7 mouse cellular contexts compared by ENCODE assay signal in genomic region chr15:25773711-25774513, GRCm38 (mm10).
A peak's percentile ranks its signal among the peaks of the same experiment; 100 is the strongest.
DNase-seq lines count a peak whose midpoint lies in the region; ATAC-seq lines count a peak whose summit lies in the region.

No protein-coding gene starts in this region.

- H3K9ac ChIP-seq in embryonic facial prominence, embryonic 13.5 days: peak overlapping the region; percentile 61
- H3K9ac ChIP-seq in heart, embryonic 13.5 days: peak overlapping the region; percentile 74
- peak overlapping the region; percentile 31; the same call in 1 of the 2 replicates for H3K9ac ChIP-seq in kidney, embryonic 15.5 days
- H3K9ac ChIP-seq in midbrain, embryonic 16.5 days (ENCODE audit: low read depth, low read length): no peak overlapping the region

- H3K4me3 ChIP-seq in embryonic facial prominence, embryonic 13.5 days: peak overlapping the region; percentile 38
- H3K4me3 ChIP-seq in heart, embryonic 13.5 days: peak overlapping the region; percentile 57
- H3K4me3 ChIP-seq in kidney, embryonic 15.5 days (replicated peaks): peak overlapping the region; percentile 44
- peak overlapping the region; percentile 32 for H3K4me3 ChIP-seq in midbrain, embryonic 16.5 days (ENCODE audit: low read depth, low read length)

- H3K4me2 ChIP-seq in embryonic facial prominence, embryonic 13.5 days: peak overlapping the region; percentile 63
- H3K4me2 ChIP-seq in heart, embryonic 13.5 days: peak overlapping the region; percentile 73
- H3K4me2 ChIP-seq in kidney, embryonic 15.5 days: peak overlapping the region; percentile 60
- H3K4me2 ChIP-seq in midbrain, embryonic 16.5 days (ENCODE audit: low read length): peak overlapping the region; percentile 60

- DNase-seq in adrenal gland, adult 18-20 months (ENCODE audit: low spot score in 2 of 2): peak; percentile 23 to 30
- DNase-seq in liver: peak; percentile 25
- peak; percentile 31 to 74 for DNase-seq in spleen, postnatal 4 days (ENCODE audit: low spot score in 2 of 2)

- no peaks in the 10 kb centered on the region for H3K9me3 ChIP-seq in embryonic facial prominence, embryonic 13.5 days
- H3K9me3 ChIP-seq in heart, embryonic 13.5 days: no peaks in the 10 kb centered on the region
- no peaks in the 10 kb centered on the region for H3K9me3 ChIP-seq in kidney, embryonic 15.5 days (replicated peaks)
- H3K9me3 ChIP-seq in midbrain, embryonic 16.5 days (replicated peaks; ENCODE audit: control insufficient read depth, low read length, poor library complexity, severe bottlenecking): no peaks in the 10 kb centered on the region

- peak; percentile 70 for ATAC-seq in embryonic facial prominence, embryonic 13.5 days (ENCODE audit: insufficient number of reproducible peaks, insufficient read depth, low FRiP score, low TSS enrichment, low read depth)
- no peak for ATAC-seq in heart, embryonic 13.5 days (ENCODE audit: extremely low read depth, insufficient number of reproducible peaks, low FRiP score, low TSS enrichment)
- peak; percentile 73 for ATAC-seq in kidney, embryonic 15.5 days (replicated peaks; ENCODE audit: low FRiP score)
- ATAC-seq in midbrain, embryonic 16.5 days: peak; percentile 82

- H3K27ac ChIP-seq in embryonic facial prominence, embryonic 13.5 days: peak overlapping the region; percentile 91
- peak overlapping the region; percentile 79 for H3K27ac ChIP-seq in heart, embryonic 13.5 days (replicated peaks)
- H3K27ac ChIP-seq in kidney, embryonic 15.5 days: peak overlapping the region; percentile 88
- peak overlapping the region; percentile 72 for H3K27ac ChIP-seq in midbrain, embryonic 16.5 days (ENCODE audit: low read length)

- WGBS in embryonic facial prominence, embryonic 13.5 days: 3% methylated on average over 21 of the region's 21 CpGs
- WGBS in heart, embryonic 13.5 days: 12% methylated on average over 21 of the region's 21 CpGs
- 7% methylated on average over 21 of the region's 21 CpGs for WGBS in kidney, embryonic 15.5 days
- WGBS in midbrain, embryonic 16.5 days: 2% methylated on average over 21 of the region's 21 CpGs

- peaks cover 36% of the 10 kb centered on the region for H3K4me1 ChIP-seq in embryonic facial prominence, embryonic 13.5 days
- H3K4me1 ChIP-seq in heart, embryonic 13.5 days: peaks cover 40% of the 10 kb centered on the region
- H3K4me1 ChIP-seq in kidney, embryonic 15.5 days: peaks cover 45% of the 10 kb centered on the region
- peaks cover 37% of the 10 kb centered on the region for H3K4me1 ChIP-seq in midbrain, embryonic 16.5 days (ENCODE audit: control insufficient read depth, insufficient read depth, low read length)

- H3K36me3 ChIP-seq in embryonic facial prominence, embryonic 13.5 days: peaks cover 23% of the 10 kb centered on the region
- peaks cover 19% of the 10 kb centered on the region for H3K36me3 ChIP-seq in heart, embryonic 13.5 days
- peaks cover 28% of the 10 kb centered on the region for H3K36me3 ChIP-seq in kidney, embryonic 15.5 days
- H3K36me3 ChIP-seq in midbrain, embryonic 16.5 days (ENCODE audit: control insufficient read depth, insufficient read depth, low read length): no peaks in the 10 kb centered on the region

- H3K27me3 ChIP-seq in embryonic facial prominence, embryonic 13.5 days: no peaks in the 10 kb centered on the region
- H3K27me3 ChIP-seq in heart, embryonic 13.5 days (replicated peaks): no peaks in the 10 kb centered on the region
- no peaks in the 10 kb centered on the region for H3K27me3 ChIP-seq in kidney, embryonic 15.5 days
- no peaks in the 10 kb centered on the region for H3K27me3 ChIP-seq in midbrain, embryonic 16.5 days (ENCODE audit: control insufficient read depth, insufficient read depth, low read depth, low read length)
